Mouse (Mus musculus) megakaryocyte, embryonic 14.5 days (primary cell): ENCODE data around the gene Itch.

Experiments used
- FLI1 ChIP-seq: IDR thresholded peaks from 2 replicates; pipeline ENCODE4 v1.6.1; 2012; ENCODE audit warnings: low read length, inconsistent platforms, mixed read lengths
- GATA1 ChIP-seq: IDR thresholded peaks from 3 replicates; pipeline ENCODE4 v1.6.1; 2012; ENCODE audit warnings: mixed read lengths, low read length, inconsistent platforms, borderline replicate concordance

GRCm38 (mm10) chr2:155271957-155272356 is 138.6 kb downstream of the Itch start:
- TF ChIP-seq GATA1: no peak
- TF ChIP-seq FLI1: no peak
